Mouse (Mus musculus) lung, adult 2 months (tissue): ENCODE measurements around the gene Sbf2.

Experiments
- CTCF ChIP-seq: fragments of 200-500 bp; IDR thresholded peaks from 2 replicates; pipeline ENCODE4 v1.5.1; 2011; ENCODE audit warnings: mild to moderate bottlenecking, low read length, control low read depth; ENCODE audit not compliant: insufficient read depth
- POLR2A ChIP-seq: fragments of 200-500 bp; IDR thresholded peaks from 2 replicates; pipeline ENCODE4 v1.6.1; 2011; ENCODE audit warnings: low read depth, mild to moderate bottlenecking, control low read depth, low read length, borderline replicate concordance; ENCODE audit errors: extremely low read depth

- TF ChIP-seq POLR2A = no peak
- no peak for TF ChIP-seq CTCF
Measured at GRCm38 (mm10) chr7:110539266-110539665, 75.5 kb downstream of the Sbf2 start.
